Mouse (Mus musculus): Measurements from ENCODE around the gene Uhrf1bp1l. TPM values are rescaled to one million over a fixed set of nuclear protein-coding genes. Genes with fewer than 3 reads are reported as not detected.
"Not testable (repeated sequence)": the region's sequence is repeated elsewhere in the genome, so short reads cannot be mapped to it uniquely, and the experiment has no call there.

Uhrf1bp1l gene
- 16.0 TPM for polyA plus RNA-seq (2012; fragmentation: generic; extraction: Trizol)

GRCm38 (mm10) chr10:89744871-89745665 is at the start of gene Uhrf1bp1l:
TSS of gene Uhrf1bp1l (plus strand) at chr10:89744991.
- H3K27me3 ChIP-seq (ENCODE audit: control insufficient read depth, insufficient read depth, insufficient read length) = no peaks in the 10 kb centered on the region
- peak within 1 kb of the TSS; percentile 78 for H3K4me2 ChIP-seq (ENCODE audit: low read depth)
- TF ChIP-seq E2F4 (IDR thresholded peaks at IDR 0.05; ENCODE audit: insufficient read depth) (no peak), POLR2AphosphoS2 (IDR thresholded peaks at IDR 0.05; ENCODE audit: insufficient read length, low read depth) (peak; percentile 73), MAX (IDR thresholded peaks at IDR 0.05; ENCODE audit: low read depth) (no peak), POLR2A (IDR thresholded peaks at IDR 0.05; ENCODE audit: insufficient read length, low read depth) (peak; percentile 90), SRF (IDR thresholded peaks at IDR 0.05; ENCODE audit: control insufficient read depth, insufficient read length, low read depth) (peak; percentile 36), MYOD1 (IDR thresholded peaks at IDR 0.05; ENCODE audit: control insufficient read depth in 1 of 3, insufficient read length in 2 of 3, low read depth in 2 of 3) (no peak), REST (IDR thresholded peaks at IDR 0.05; ENCODE audit: insufficient read depth, insufficient read length) (no peak), USF1 (IDR thresholded peaks at IDR 0.05; ENCODE audit: low read depth) (no peak), TCF3 (IDR thresholded peaks at IDR 0.05; ENCODE audit: insufficient read length, low read depth) (no peak)
- H3K4me3 ChIP-seq = peak within 1 kb of the TSS; percentile 85
- H3ac ChIP-seq (ENCODE audit: control insufficient read depth, insufficient read length) = peak within 1 kb of the TSS; percentile 82
- peaks cover 48% of the 10 kb centered on the region for H3K79me2 ChIP-seq (ENCODE audit: control insufficient read depth, insufficient read depth)
- no peaks in the 10 kb centered on the region for H3K36me3 ChIP-seq (ENCODE audit: control insufficient read depth, insufficient read depth)

GRCm38 (mm10) chr10:89695194-89695911 is 49.4 kb upstream of the Uhrf1bp1l start:
- Histone ChIP-seq H3K4me3 (no peak overlapping the region), H3K79me2 (ENCODE audit: control insufficient read depth, insufficient read depth) (no peaks in the 10 kb centered on the region), H3K36me3 (ENCODE audit: control insufficient read depth, insufficient read depth) (no peaks in the 10 kb centered on the region), H3K27me3 (ENCODE audit: control insufficient read depth, insufficient read depth, insufficient read length) (peaks cover 4% of the 10 kb centered on the region), H3ac (ENCODE audit: control insufficient read depth, insufficient read length) (no peak overlapping the region), H3K4me2 (ENCODE audit: low read depth) (no peak overlapping the region)
- TF ChIP-seq MAX (IDR thresholded peaks at IDR 0.05; ENCODE audit: low read depth) (no peak), USF1 (IDR thresholded peaks at IDR 0.05; ENCODE audit: low read depth) (no peak), TCF3 (IDR thresholded peaks at IDR 0.05; ENCODE audit: insufficient read length, low read depth) (no peak), MYOG (IDR thresholded peaks at IDR 0.05; ENCODE audit: control insufficient read depth in 1 of 3, insufficient read depth in 1 of 3, insufficient read length in 2 of 3, low read depth in 2 of 3) (no peak), SRF (IDR thresholded peaks at IDR 0.05; ENCODE audit: control insufficient read depth, insufficient read length, low read depth) (no peak), REST (IDR thresholded peaks at IDR 0.05; ENCODE audit: insufficient read depth, insufficient read length) (no peak)

GRCm38 (mm10) chr10:89696270-89696669 is 48.5 kb upstream of the Uhrf1bp1l start:
- not testable (repeated sequence) for H3ac ChIP-seq (ENCODE audit: control insufficient read depth, insufficient read length); H3K27me3 ChIP-seq (ENCODE audit: control insufficient read depth, insufficient read depth, insufficient read length); H3K4me2 ChIP-seq (ENCODE audit: low read depth); H3K4me3 ChIP-seq; H3K79me2 ChIP-seq (ENCODE audit: control insufficient read depth, insufficient read depth); H3K36me3 ChIP-seq (ENCODE audit: control insufficient read depth, insufficient read depth)

- no peak overlapping the region for H3ac ChIP-seq (ENCODE audit: control insufficient read depth, insufficient read length)
- H3K79me2 ChIP-seq (ENCODE audit: control insufficient read depth, insufficient read depth) = no peaks in the 10 kb centered on the region
- TF ChIP-seq TCF3 (IDR thresholded peaks at IDR 0.05; ENCODE audit: insufficient read length, low read depth) (no peak), POLR2A (IDR thresholded peaks at IDR 0.05; ENCODE audit: insufficient read length, low read depth) (no peak), CEBPB (IDR thresholded peaks at IDR 0.05; ENCODE audit: insufficient read depth, poor library complexity, severe bottlenecking) (no peak), USF1 (IDR thresholded peaks at IDR 0.05; ENCODE audit: low read depth) (no peak), TCF12 (IDR thresholded peaks at IDR 0.05; ENCODE audit: insufficient read depth, poor library complexity, severe bottlenecking) (no peak), MYOG (IDR thresholded peaks at IDR 0.05; ENCODE audit: control insufficient read depth in 1 of 3, insufficient read depth in 1 of 3, insufficient read length in 2 of 3, low read depth in 2 of 3) (no peak), E2F4 (IDR thresholded peaks at IDR 0.05; ENCODE audit: insufficient read depth) (no peak), MYOD1 (IDR thresholded peaks at IDR 0.05; ENCODE audit: control insufficient read depth in 1 of 3, insufficient read length in 2 of 3, low read depth in 2 of 3) (no peak), REST (IDR thresholded peaks at IDR 0.05; ENCODE audit: insufficient read depth, insufficient read length) (no peak), POLR2AphosphoS2 (IDR thresholded peaks at IDR 0.05; ENCODE audit: insufficient read length, low read depth) (no peak), MAX (IDR thresholded peaks at IDR 0.05; ENCODE audit: low read depth) (no peak), SRF (IDR thresholded peaks at IDR 0.05; ENCODE audit: control insufficient read depth, insufficient read length, low read depth) (no peak)
- no peaks in the 10 kb centered on the region for H3K36me3 ChIP-seq (ENCODE audit: control insufficient read depth, insufficient read depth)
- H3K4me2 ChIP-seq (ENCODE audit: low read depth) = no peak overlapping the region
- H3K4me3 ChIP-seq = no peak overlapping the region
- peaks cover 3% of the 10 kb centered on the region for H3K27me3 ChIP-seq (ENCODE audit: control insufficient read depth, insufficient read depth, insufficient read length)
Measured at GRCm38 (mm10) chr10:89697956-89698355, 46.8 kb upstream of the Uhrf1bp1l start.

GRCm38 (mm10) chr10:89703042-89703441 is 41.7 kb upstream of the Uhrf1bp1l start:
- no peaks in the 10 kb centered on the region for H3K27me3 ChIP-seq (ENCODE audit: control insufficient read depth, insufficient read depth, insufficient read length)
- H3K36me3 ChIP-seq (ENCODE audit: control insufficient read depth, insufficient read depth) = no peaks in the 10 kb centered on the region
- H3K4me3 ChIP-seq = no peak overlapping the region
- TF ChIP-seq MAX (IDR thresholded peaks at IDR 0.05; ENCODE audit: low read depth) = no peak
- no peak for TF ChIP-seq TCF3 (IDR thresholded peaks at IDR 0.05; ENCODE audit: insufficient read length, low read depth)
- no peak for TF ChIP-seq SRF (IDR thresholded peaks at IDR 0.05; ENCODE audit: control insufficient read depth, insufficient read length, low read depth)
- TF ChIP-seq E2F4 (IDR thresholded peaks at IDR 0.05; ENCODE audit: insufficient read depth) = no peak
- no peak for TF ChIP-seq REST (IDR thresholded peaks at IDR 0.05; ENCODE audit: insufficient read depth, insufficient read length)
- no peak for TF ChIP-seq MYOG (IDR thresholded peaks at IDR 0.05; ENCODE audit: control insufficient read depth in 1 of 3, insufficient read depth in 1 of 3, insufficient read length in 2 of 3, low read depth in 2 of 3)
- TF ChIP-seq TCF12 (IDR thresholded peaks at IDR 0.05; ENCODE audit: insufficient read depth, poor library complexity, severe bottlenecking) = no peak
- TF ChIP-seq MYOD1 (IDR thresholded peaks at IDR 0.05; ENCODE audit: control insufficient read depth in 1 of 3, insufficient read length in 2 of 3, low read depth in 2 of 3) = no peak
- TF ChIP-seq CEBPB (IDR thresholded peaks at IDR 0.05; ENCODE audit: insufficient read depth, poor library complexity, severe bottlenecking) = no peak
- no peak for TF ChIP-seq USF1 (IDR thresholded peaks at IDR 0.05; ENCODE audit: low read depth)
- no peak for TF ChIP-seq POLR2A (IDR thresholded peaks at IDR 0.05; ENCODE audit: insufficient read length, low read depth)
- no peak for TF ChIP-seq POLR2AphosphoS2 (IDR thresholded peaks at IDR 0.05; ENCODE audit: insufficient read length, low read depth)
- H3K4me2 ChIP-seq (ENCODE audit: low read depth) = no peak overlapping the region
- H3K79me2 ChIP-seq (ENCODE audit: control insufficient read depth, insufficient read depth) = no peaks in the 10 kb centered on the region
- H3ac ChIP-seq (ENCODE audit: control insufficient read depth, insufficient read length) = no peak overlapping the region
